Comparison of ENCODE assay signal across 11 mouse cellular contexts in the genomic region with DNA sequence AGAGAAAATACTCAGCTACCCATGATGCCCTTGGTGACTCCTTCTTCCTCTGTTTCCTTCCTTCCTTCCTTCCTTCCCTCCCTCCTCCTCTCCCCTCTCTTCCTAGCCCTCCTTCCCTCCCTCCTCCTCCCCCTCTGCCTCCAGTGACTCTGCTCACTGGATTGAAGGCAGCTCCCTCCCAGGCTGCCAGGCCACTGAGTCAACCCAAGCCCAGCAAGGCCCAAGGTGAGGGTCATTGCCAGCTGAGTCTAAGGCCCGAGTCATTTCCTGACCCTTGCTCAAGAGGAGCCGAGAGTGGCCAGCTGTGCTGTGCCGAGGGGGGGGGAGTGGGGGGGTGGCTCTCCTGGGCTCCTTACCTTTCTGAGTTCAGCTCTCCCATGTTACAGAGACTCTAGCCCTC.
"Had no signal": no experiment of that assay in that cellular context is flagged by ENCODE, and none has a peak within 500 bp of the region (broad histone marks: within the 10 kb centered on the region; RNA-seq: fewer than 3 reads in every experiment).

No protein-coding gene starts in this region.

- H3K27ac ChIP-seq: liver, embryonic 15.5 days; midbrain, embryonic 13.5 days had no signal

- H3K9me3 ChIP-seq: liver, embryonic 15.5 days; midbrain, embryonic 13.5 days had no signal

- ATAC-seq: lung, postnatal 0 days; midbrain, embryonic 13.5 days had no signal

- DNase-seq: kidney, postnatal 25 days; layer of hippocampus, adult 9-11 months; left cerebral cortex, postnatal 4 days; lung, adult 2 months; lung, postnatal 36 days; right cerebral cortex, postnatal 25 days; thymus, postnatal 36 days had no signal

- H3K36me3 ChIP-seq: liver, embryonic 15.5 days; midbrain, embryonic 13.5 days had no signal

- H3K9ac ChIP-seq: liver, embryonic 15.5 days; midbrain, embryonic 13.5 days had no signal

- H3K4me2 ChIP-seq: liver, embryonic 11.5 days; liver, embryonic 15.5 days; midbrain, embryonic 13.5 days had no signal

- H3K4me3 ChIP-seq: liver, embryonic 15.5 days; midbrain, embryonic 13.5 days had no signal
